Mouse (Mus musculus) hindbrain, embryonic 14.5 days (tissue): Measurements from ENCODE around the gene Six4. TPM values are rescaled to one million over a fixed set of nuclear protein-coding genes. Genes with fewer than 3 reads are reported as not detected.

Experiments used
- polyA plus RNA-seq: library from polyadenylated mRNA; unstranded; fragments of >200 nt; fragmentation: Nextera tagmentation; extraction: Ambion mirVana; gene quantifications from 2 replicates; pipeline ENCODE4 v1.2.1, GENCODE M21; 2014

Six4 gene
- polyA plus RNA-seq, 1 experiment from 2014 or later: 0.50 TPM

Other genes starting within 250 kb of the Six4 start
- gene Six6, start 173.6 kb downstream of the Six4 start, polyA plus RNA-seq: not detected in 2 replicates
- gene 4930447C04Rik, start 172.7 kb downstream of the Six4 start, polyA plus RNA-seq: 5.3 and 6.1 TPM in 2 replicates
- 0.43 and 0.53 TPM in 2 replicates for gene Six1, start 59.6 kb downstream of the Six4 start, polyA plus RNA-seq
- gene Mnat1, start 10.3 kb upstream of the Six4 start, polyA plus RNA-seq: 19.2 and 21.9 TPM in 2 replicates
- 16.9 and 18.4 TPM in 2 replicates for gene Trmt5, start 173.3 kb upstream of the Six4 start, polyA plus RNA-seq
- 11.9 and 16.1 TPM in 2 replicates for gene Slc38a6, start 173.3 kb upstream of the Six4 start, polyA plus RNA-seq